Mouse (Mus musculus) naive thymus-derived CD4-positive, alpha-beta T cell, adult 2 months (primary cell): ENCODE measurements around the gene Dpt.
A peak's percentile ranks its signal among the peaks of the same experiment; 100 is the strongest.
"Not testable (repeated sequence)": the region's sequence is repeated elsewhere in the genome, so short reads cannot be mapped to it uniquely, and the experiment has no call there.

Experiments
- DNase-seq: peaks from one replicate; pipeline ENCODE4 v3.0.0-alpha.2; 2011; ENCODE audit warnings: low read depth

Dpt gene

GRCm38 (mm10) chr1:164821307-164821706 is 24.9 kb downstream of the Dpt start:
- no peak for DNase-seq

GRCm38 (mm10) chr1:164821821-164822220 is 25.4 kb downstream of the Dpt start:
- DNase-seq = no peak

DNA sequence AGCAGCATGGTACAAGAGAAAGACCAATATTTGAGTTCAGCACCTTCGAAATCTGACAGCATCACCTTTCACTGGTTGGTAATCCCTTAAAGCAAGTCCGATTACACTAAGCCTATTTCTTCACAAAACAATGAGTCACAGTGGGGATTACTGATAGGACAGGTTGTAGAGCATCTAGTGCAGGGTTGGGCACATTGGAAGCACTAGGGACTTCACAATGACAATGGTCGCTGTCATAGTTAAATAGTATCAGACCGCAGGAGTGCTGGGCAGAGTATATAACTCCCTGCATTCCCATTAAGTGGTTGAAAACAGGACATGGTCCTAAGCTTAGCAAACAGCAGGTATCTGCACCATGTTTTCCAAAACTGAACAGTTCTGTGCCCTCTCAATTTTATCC is 25.8 kb downstream of the Dpt start:
- DNase-seq = no peak

GRCm38 (mm10) chr1:164824896-164825295 is 28.5 kb downstream of the Dpt start:
- DNase-seq = no peak

DNA sequence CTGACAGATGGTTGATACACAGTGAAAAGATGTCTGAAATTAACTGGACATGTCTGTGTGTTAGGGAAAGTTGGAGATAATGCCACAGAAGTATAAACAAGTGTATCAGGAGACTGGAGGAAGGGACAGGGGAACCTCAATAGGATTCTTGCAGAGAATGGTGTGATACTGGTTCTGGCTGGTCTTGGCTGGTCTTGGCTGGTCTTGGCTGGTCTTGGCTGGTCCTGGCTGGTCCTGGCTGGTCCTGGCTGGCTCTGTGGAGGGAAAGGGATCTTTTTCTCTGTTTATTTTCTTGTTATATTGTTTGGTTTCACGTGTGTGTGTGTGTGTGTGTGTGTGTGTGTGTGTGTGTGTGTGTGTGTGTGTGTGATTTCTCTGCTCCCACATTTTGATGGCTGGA is 33.4 kb downstream of the Dpt start:
- no peak for DNase-seq

DNA sequence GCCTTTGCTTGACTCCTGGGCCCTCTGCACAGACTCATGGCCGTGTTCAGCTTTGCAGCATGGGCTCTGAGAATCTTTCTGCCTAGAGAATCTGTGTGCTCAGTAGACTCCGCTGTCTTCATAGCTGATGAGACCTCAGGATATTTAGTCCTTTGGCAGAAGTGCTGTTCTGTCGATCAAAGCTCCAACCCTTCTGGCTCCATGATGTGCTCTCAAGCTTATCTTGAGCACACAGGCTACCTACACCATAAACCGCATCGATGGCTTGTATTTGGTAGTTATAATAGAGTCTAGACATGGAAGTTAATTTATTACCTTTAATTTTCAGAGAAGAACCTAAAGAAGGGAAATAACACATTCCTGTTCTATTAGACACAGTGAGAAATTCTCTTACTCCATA is 36.0 kb downstream of the Dpt start:
- DNase-seq = no peak

GRCm38 (mm10) chr1:164848616-164849265 is 52.3 kb downstream of the Dpt start:
- DNase-seq = no peak

DNA sequence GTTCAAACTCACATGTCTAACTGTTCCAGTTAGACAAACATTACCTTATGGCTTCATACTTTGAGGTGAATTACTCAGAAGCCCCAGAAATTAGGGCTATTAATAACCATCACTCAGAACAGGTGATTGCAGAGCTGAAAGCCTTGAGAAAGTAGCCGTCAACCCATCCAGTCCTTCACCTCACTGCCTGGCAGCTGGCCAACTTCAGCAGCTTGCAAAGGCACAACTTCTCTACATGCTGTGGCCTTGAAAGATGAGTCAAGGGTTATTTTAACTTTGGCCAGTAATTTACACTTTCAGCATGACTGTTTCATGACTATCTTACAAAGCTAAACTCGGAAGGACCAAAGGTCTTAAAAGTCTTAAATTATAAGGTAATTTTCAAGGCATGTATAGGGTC is 59.3 kb downstream of the Dpt start:
- not testable (repeated sequence) for DNase-seq

DNA sequence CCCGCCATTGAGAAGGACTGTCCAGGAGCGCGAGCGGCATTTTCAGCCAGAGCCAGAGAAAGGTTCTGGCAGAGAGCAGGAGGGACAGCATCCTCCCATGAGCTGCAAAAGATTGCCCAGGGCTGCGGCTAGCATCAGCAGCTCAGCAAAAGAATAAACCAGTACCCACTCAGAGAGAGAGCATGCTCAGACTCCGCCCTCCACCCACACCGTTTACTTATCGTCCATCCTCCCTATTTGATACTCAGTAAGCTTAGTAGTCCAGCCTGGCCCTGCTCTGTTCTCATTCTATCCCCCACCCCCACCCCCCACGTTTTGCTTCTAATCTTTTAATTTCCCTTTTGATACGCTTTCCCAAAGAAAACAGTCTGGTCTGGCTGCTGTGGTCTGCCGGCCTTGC is 63.5 kb downstream of the Dpt start:
- DNase-seq = no peak

GRCm38 (mm10) chr1:164860782-164861181 is 64.3 kb downstream of the Dpt start:
- DNase-seq = no peak

GRCm38 (mm10) chr1:164861501-164861900 is 65.1 kb downstream of the Dpt start:
- no peak for DNase-seq

- no peak for DNase-seq
These were observed 66.8 kb downstream of the Dpt start for GRCm38 (mm10) chr1:164862946-164863883.

- DNase-seq = no peak
These were observed 68.2 kb downstream of the Dpt start for GRCm38 (mm10) chr1:164864666-164865065.

DNA sequence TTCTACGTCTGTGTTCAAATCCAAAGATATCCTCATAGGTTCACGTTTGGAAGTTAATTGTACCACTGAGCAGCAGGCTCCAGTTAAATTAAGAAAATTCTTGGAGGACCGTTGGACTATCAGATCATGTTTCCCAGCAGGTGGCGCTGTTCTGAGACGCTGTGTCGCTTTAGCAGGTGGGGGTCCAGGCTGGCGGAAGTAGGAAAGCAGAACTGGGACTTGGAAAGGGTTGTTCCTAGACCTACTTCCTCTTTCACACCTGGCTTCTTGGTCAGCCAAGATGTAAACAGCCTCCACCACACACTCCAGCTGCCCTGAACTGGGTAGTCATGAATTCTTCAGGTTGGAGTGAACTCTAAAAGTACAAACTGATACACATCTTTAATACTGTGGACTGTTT is 74.2 kb downstream of the Dpt start:
- peak; percentile 68 for DNase-seq
